Mouse (Mus musculus) adrenal gland, adult 8-10 months (tissue): ENCODE measurements around the gene Nck1. TPM values are rescaled to one million over a fixed set of nuclear protein-coding genes. Genes with fewer than 3 reads are reported as not detected.

Experiments used
- DNase-seq: peaks from one replicate; pipeline ENCODE4 v3.0.0; 2022
- total RNA-seq, 4 experiments: library from RNA; stranded (reverse); gene quantifications; 2 replicates each; pipeline ENCODE4 v1.2.4; 2022

Nck1 gene
- total RNA-seq, result 10 to 100 TPM; 46.4 to 53.8 (median 49.6) TPM

DNA sequence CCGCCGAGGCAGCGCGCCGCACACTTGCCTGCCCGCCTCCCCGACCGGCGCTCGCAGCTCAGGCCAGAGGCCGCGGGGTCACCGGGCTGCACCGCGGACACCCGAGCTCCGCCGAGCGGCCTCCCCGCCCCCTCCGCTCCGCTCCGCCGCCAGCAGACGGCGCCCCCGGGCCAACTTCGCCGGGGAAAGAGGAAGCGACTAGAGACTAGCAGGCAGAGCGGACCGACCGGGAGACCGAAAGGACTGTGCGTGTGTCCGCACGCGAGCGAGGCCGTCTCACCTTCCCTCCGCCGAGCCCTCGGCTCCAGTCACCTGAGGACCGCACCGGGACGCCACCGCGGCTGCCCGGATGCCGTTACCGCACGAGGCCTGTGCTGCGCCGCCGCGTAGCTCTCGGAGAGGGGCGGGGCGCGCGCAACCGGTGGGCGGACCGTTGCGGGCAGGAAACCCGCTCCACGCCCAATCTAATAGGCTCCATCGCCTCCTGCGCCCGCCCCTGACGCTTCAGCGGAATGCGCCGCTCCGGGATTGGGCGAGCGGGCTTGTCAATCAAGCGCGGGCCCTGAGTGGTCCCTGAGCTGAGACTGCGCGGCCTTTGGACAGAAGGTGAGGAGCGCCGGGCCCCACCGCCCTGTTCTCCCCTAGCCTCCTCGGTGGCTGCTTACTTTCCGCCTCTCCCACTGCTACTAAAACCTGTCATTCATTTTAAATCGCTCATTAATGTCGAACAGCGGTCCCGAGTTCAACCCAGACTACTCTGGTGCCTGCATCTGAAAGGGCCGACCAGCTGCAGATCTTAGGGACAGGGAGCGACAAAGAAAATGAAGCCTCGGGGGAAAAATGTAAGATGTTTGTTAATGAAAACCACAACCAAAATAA lies at the start of gene Nck1:
Gene Nck1 (minus strand): TSS at position 420 of the 879 bp plus-strand sequence.
- peak; percentile 98 for DNase-seq

GRCm38 (mm10) chr9:100590462-100590861 lies 44.5 kb upstream of the Nck1 start:
- no peak for DNase-seq

DNA sequence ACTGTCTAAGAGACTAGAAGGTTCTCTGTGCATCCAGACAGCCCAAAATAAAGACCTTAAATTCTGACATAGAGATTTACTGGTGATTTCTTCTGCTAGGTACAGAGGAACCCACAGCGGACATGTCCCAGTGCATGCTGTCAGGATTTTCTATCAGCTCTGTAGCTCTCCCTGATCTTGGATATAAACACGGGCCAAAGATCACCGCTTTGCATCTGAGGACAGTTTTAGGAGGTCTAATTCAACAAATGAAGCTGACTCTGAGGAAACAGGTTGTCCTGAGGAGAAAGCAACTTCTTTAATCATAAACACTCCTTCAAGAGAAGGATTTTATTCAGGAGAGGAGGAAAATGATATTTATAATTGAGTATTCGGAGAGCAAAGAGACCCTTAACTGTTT lies 38.1 kb upstream of the Nck1 start:
- DNase-seq, result no peak

GRCm38 (mm10) chr9:100582883-100583575 lies 37.1 kb upstream of the Nck1 start:
- peak; percentile 65 for DNase-seq

GRCm38 (mm10) chr9:100581543-100582492 lies 35.9 kb upstream of the Nck1 start:
- DNase-seq, result no peak

- DNase-seq, result no peak
Observed at GRCm38 (mm10) chr9:100580196-100580740, 34.3 kb upstream of the Nck1 start.

GRCm38 (mm10) chr9:100573942-100574341 lies 28.0 kb upstream of the Nck1 start:
- no peak for DNase-seq

DNA sequence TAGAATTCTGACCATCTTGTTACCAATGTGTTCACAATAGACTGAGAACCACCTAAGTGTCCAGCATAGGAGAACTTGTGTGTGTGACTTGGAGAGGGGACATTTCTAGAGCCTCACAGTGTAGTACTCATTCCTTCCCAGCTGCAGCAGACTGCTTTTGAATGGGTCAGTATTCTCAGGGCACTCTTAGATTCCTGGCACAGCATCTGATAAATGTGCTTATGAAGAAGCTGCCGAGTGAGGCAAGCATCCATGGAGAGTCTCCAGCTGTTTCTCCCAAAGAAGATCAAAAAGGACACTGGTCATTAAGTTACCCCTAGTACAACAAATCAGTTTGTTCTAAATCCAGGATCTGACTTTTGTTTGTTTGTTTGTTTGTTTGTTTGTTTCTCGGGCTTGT lies 27.4 kb upstream of the Nck1 start:
- no peak for DNase-seq

GRCm38 (mm10) chr9:100571511-100571910 lies 25.6 kb upstream of the Nck1 start:
- no peak for DNase-seq

DNA sequence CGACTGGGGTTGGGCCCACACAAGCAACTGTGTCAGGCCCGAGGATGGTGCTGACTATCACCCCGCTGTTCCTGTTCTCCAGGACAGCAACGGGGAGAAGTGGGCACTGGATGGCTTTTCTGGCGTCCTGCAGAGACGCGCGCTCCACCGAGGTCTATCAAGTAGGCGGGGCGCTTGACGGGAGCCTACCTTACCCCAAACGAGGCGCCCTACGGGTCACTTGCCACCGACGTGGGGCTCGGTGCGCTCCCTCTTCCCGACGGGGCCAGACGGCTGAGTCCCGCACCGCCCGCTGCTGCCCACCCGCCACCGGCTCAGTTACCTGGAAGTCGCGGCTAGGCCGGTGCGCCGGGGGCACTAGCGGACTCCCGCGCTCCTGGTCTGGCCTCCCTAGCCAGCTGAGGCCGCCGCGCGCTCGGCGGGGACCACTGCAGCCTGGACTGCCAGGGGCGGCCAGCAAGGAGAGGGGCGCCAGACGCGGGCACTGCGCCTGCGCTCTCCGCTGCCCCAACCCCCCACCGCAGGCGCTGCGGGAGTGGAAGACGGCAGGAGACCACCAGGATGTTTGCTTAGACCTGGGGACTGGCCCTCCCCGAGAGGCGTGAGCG lies 24.8 kb upstream of the Nck1 start, which contains the start of gene Slc35g2:
Gene Slc35g2 (minus strand): TSS at position 465 of the 608 bp plus-strand sequence.
- DNase-seq, result peak; percentile 15

GRCm38 (mm10) chr9:100569798-100570625 lies 24.1 kb upstream of the Nck1 start:
- DNase-seq, result peak; percentile 53

DNA sequence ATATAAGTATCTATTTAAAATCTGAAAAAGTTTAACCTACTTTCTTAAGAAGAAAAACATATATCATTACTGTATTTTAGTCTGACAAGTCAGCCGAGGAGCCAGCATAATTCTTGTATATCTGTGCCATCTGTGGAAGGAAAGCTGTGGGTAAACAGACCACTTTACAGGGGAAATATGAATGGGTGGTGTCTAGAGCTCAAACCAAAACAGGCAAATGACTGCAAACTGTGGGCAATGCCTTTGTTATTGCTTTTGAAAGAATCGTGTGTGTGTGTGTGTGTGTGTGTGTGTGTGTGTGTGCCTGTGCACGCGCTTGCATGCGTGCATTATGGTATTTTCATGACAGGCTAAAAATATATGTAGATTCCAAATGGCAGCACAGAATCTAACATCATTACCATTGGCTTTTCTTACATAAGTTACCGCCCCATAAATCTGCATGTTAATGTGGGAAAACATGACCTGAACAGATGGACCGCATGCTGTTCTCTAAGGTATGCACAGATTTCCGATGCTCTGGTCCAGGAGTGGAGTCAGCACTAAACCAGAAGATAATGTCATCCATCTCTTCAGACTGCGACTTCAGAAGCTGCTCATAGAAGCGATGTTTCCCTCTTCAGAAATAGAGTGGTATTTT lies 14.4 kb upstream of the Nck1 start:
- no peak for DNase-seq

DNA sequence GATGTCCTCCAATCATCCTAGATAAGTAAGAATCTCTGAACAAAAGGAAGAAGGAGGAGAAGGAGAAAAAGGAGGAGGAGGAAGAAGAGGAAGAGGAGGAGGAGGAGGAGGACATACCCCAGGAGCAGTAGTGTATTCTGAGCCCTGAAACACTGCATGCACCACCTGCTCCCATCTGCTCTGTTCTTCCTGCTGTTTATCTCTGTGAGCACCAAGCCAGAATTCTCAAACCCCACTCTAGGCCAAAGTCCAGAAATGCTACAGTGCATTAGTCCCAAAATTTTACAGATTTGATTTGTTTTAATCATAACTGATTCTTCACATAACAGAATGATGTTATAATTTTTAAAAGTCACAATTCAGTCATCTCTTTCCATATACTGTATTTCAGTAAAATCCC lies 13.1 kb upstream of the Nck1 start:
- no peak for DNase-seq

DNA sequence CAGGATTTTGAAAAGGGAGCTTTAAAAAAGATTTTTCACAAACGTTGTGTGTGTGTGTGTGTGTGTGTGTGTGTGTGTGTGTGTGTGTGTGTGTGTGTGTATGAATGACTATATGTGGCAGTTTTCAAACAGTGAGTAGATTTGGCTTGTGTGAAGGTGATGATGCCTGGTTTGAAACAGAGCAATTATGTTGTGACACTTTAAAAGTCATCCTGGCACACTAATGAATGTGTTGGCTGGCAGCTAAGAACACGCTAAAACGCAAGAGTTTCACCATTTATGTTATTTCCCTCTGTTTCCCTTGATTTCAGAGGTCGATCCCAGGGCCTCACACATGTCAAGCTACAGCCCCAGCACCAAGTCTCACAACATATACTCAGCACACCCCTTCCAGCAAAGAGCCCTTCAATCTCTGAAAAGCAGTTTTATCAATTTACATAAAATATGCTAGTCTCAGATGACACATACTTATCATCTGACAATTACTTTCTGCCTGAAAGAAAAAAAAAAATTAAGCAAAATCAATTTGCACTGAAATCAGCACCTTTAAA lies 12.2 kb upstream of the Nck1 start:
- DNase-seq, result no peak

DNA sequence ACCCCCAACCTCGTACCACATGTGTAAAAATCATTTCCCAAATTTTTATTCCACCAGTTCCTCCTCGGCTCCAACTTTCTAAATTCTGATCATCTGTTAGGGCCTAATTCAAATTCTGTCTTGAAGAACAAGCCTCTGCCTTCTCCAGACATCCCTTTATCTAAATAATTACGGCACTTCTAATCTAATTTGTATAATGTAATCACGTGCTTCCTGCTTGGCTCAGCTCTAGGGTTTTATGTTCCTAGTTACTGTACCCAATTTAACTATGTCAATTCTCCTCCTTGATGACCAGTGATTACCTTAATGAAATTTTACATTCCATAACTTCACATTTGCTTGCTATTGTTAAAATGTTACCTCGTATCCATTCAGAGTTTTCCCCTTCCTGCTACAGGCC lies 9.8 kb upstream of the Nck1 start:
- no peak for DNase-seq

DNA sequence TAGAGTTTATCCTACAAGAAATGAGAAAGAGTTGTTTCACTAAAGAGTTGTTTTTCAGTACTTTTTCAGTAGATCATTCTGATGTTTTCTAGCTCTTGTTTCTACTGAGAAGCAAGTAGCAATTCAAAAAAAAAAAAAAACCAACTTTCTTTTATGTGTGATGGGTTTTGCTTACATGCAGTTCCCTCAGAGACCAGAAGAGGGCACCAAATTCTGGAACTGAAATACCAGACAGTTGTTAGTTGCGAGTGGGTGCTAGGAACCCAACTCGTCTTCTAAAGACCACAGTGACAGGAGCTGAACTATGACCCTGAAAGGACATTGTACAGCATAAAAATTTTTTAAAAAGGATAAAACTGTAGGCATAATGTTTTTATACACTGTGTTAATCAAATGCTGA lies 2.4 kb upstream of the Nck1 start:
- no peak for DNase-seq

DNA sequence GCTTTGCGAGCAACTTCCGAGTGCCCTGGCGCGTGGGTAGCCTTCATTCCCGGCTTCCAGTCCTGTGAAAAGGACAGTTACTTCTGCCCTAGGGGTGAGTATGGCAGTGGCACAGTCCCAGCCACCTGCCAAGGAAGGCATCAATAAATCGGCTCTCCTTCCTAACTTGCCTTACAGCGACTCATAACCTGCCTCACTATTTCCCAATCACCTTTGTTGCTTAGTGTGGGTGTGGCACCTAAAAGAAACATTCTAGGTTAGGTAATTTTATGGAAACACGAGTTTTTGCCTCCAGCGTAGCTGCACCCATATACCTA lies 618 bp upstream of the Nck1 start:
- no peak for DNase-seq

DNA sequence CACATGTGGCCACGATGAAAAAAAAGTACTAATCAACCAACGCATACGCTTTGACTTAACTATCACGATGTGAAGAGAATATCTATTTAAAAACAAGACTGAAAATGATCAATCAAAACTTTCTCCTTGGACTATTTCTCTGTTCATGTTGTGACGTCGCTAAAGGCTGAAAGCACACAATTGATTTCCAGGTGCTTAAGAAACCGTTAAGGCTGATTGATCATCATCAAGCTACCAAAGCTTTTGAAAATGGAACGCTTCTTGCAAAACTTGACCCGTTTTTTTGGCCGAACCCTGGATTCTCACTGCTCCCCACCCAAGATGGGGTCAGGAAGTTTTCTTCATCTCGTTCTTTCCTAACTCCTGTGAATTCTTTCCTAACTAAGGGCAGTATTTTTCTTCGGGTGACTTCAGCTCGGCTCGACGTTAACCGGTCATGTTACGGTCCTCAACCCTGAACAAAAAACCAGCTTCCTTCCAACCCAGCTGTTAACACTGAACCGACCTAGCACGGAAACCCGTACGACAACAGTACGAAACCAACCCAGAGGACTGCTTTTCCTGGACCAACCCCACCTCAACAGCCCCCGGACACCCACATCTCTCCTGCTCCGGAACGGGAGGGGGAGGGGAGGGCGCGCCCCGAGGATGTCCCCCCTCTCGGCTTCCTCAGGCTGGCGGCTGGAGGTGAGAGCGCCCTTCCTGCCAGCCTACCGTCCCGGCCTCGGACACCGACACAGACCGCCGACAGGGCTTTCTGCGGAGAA lies 803 bp downstream of the Nck1 start:
- peak; percentile 66 for DNase-seq

DNA sequence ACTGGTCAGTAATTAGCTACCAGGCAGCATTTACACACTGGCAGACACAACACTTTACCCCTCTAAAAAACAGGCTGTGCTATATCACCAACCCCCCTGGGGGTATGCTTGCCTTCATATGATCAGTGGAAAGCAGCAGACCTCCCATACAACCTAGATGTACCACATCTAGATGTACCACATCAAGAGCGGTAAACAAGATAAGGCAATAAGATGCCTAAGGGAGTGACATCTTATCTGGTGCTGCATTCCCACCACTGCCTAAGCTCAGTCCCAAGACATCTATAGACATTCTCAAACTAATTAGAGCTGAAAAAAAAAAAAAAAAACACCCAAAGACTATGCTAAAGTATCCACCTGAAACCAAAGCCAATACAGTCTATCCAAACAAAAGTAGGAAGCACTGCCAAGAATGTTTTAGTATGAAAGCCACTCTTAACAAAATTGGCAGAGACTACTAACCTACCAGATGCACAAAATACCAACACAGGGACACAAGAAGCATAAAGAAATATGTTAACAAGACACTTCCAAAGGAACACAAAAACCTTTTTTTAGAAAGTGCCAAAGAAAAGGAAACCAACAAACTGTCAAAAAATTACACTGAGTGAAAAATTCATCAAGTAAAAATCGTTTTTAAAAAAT lies 10.2 kb downstream of the Nck1 start:
- DNase-seq, result no peak
